Mouse (Mus musculus): ENCODE results near the gene Itgb3. TPM values are rescaled to one million over a fixed set of nuclear protein-coding genes. Genes with fewer than 3 reads are reported as not detected.

Itgb3 gene
- polyA plus RNA-seq, 1 experiment from 2014 or later: 1.5 TPM

DNA sequence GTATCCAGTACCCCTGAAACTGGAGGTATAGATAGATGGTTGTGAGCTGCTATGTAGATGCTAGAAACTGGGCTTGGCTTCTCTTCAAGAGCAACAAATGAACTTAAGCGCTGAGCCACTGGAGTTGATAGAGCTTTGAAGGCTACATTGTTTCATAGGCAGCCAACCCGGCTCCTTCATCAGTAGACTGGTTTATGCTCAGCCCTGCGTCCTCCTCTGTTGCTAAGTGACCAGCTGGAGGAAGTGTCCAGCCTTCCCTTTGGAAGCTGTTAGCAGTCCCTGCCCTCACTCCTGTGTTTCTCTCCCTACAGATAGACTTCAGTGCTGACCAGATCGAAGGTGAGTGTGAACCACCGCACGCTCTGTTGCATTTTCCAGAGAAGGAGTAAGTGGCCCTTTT is 27.7 kb upstream of the Itgb3 start:
- Histone ChIP-seq H3K36me3 (ENCODE audit: control insufficient read depth, insufficient read depth, low read length) (no peaks in the 10 kb centered on the region), H3K9ac (ENCODE audit: low read length) (no peak overlapping the region), H3K4me3 (ENCODE audit: low read depth, low read length) (no peak overlapping the region), H3K27me3 (ENCODE audit: control insufficient read depth, insufficient read depth, low read length) (no peaks in the 10 kb centered on the region), H3K9me3 (ENCODE audit: control insufficient read depth, low read length) (no peaks in the 10 kb centered on the region), H3K27ac (ENCODE audit: low read depth, low read length) (no peak overlapping the region), H3K4me2 (no peak overlapping the region), H3K4me1 (ENCODE audit: control insufficient read depth, insufficient read depth, low read length) (no peaks in the 10 kb centered on the region)
- 82% methylated on average over 6 of the region's 6 CpGs for WGBS
- no peak for DNase-seq (ENCODE audit: low spot score, missing footprints)
- ATAC-seq (ENCODE audit: low FRiP score): no peak

GRCm38 (mm10) chr11:104580606-104581005 is 27.2 kb upstream of the Itgb3 start:
- no peak for ATAC-seq (ENCODE audit: low FRiP score)
- no peaks in the 10 kb centered on the region for H3K27me3 ChIP-seq (ENCODE audit: control insufficient read depth, insufficient read depth, low read length)
- no peak overlapping the region for H3K27ac ChIP-seq (ENCODE audit: low read depth, low read length)
- WGBS: 94% methylated on average over 5 of the region's 5 CpGs
- no peak overlapping the region for H3K9ac ChIP-seq (ENCODE audit: low read length)
- H3K9me3 ChIP-seq (ENCODE audit: control insufficient read depth, low read length): no peaks in the 10 kb centered on the region
- no peaks in the 10 kb centered on the region for H3K4me1 ChIP-seq (ENCODE audit: control insufficient read depth, insufficient read depth, low read length)
- H3K4me2 ChIP-seq: no peak overlapping the region
- H3K36me3 ChIP-seq (ENCODE audit: control insufficient read depth, insufficient read depth, low read length): no peaks in the 10 kb centered on the region
- no peak overlapping the region for H3K4me3 ChIP-seq (ENCODE audit: low read depth, low read length)
- DNase-seq (ENCODE audit: low spot score, missing footprints): no peak

DNA sequence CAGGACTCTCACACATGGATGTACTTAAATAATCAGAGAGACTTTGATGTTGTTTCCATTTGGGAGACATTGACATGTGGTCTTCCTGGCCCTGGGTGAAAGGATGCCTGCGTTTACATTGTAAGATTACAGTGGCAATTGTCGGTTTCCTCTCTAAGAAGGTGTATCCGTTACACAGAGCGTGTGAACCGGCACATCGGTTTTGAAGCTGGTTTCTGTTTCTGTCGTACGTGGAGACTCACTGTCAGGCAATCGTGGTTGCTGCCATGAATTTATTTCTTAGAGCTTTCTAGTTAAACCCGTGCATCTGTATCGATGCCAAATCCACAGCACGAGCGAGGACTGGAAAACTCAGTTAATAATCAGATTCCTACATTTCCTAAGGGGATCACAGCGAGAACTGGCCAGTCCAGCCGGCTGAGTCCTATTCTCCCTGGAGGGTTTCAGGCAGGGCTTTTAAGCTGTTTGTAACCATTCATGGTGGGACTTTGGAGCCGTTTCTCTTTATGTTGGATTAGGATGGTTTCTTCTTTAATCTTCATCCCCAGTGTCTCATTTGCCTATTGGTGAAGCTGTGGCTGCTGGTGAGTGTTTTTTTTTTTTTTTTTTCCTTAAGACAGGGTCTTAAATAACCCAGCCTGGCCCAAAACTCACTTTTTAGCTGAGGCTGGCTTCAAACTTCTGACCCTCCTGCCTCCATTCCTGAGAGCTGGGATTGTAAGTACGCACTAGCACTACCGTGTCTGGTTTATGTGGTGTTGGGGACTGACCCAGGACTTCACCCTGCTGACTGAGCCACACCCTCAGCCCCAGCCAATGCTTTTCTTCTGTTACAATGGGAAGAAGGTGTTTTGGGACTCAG is 26.1 kb upstream of the Itgb3 start:
- ATAC-seq (ENCODE audit: low FRiP score) (no peak), DNase-seq (ENCODE audit: low spot score, missing footprints) (no peak)
- Histone ChIP-seq H3K4me3 (ENCODE audit: low read depth, low read length) (no peak overlapping the region), H3K36me3 (ENCODE audit: control insufficient read depth, insufficient read depth, low read length) (no peaks in the 10 kb centered on the region), H3K9me3 (ENCODE audit: control insufficient read depth, low read length) (no peaks in the 10 kb centered on the region), H3K4me1 (ENCODE audit: control insufficient read depth, insufficient read depth, low read length) (no peaks in the 10 kb centered on the region), H3K27me3 (ENCODE audit: control insufficient read depth, insufficient read depth, low read length) (no peaks in the 10 kb centered on the region), H3K4me2 (no peak overlapping the region), H3K27ac (ENCODE audit: low read depth, low read length) (no peak overlapping the region), H3K9ac (ENCODE audit: low read length) (no peak overlapping the region)
- WGBS: 72% methylated on average over 18 of the region's 18 CpGs

- Histone ChIP-seq H3K4me3 (ENCODE audit: low read depth, low read length) (no peak overlapping the region), H3K4me2 (no peak overlapping the region), H3K9ac (ENCODE audit: low read length) (no peak overlapping the region), H3K36me3 (ENCODE audit: control insufficient read depth, insufficient read depth, low read length) (no peaks in the 10 kb centered on the region), H3K9me3 (ENCODE audit: control insufficient read depth, low read length) (no peaks in the 10 kb centered on the region), H3K4me1 (ENCODE audit: control insufficient read depth, insufficient read depth, low read length) (no peaks in the 10 kb centered on the region), H3K27ac (ENCODE audit: low read depth, low read length) (no peak overlapping the region), H3K27me3 (ENCODE audit: control insufficient read depth, insufficient read depth, low read length) (no peaks in the 10 kb centered on the region)
- DNase-seq (ENCODE audit: low spot score, missing footprints): no peak
- WGBS: 91% methylated on average over 2 of the region's 2 CpGs
- no peak for ATAC-seq (ENCODE audit: low FRiP score)
These were observed 25.5 kb upstream of the Itgb3 start for GRCm38 (mm10) chr11:104582308-104582606.

DNA sequence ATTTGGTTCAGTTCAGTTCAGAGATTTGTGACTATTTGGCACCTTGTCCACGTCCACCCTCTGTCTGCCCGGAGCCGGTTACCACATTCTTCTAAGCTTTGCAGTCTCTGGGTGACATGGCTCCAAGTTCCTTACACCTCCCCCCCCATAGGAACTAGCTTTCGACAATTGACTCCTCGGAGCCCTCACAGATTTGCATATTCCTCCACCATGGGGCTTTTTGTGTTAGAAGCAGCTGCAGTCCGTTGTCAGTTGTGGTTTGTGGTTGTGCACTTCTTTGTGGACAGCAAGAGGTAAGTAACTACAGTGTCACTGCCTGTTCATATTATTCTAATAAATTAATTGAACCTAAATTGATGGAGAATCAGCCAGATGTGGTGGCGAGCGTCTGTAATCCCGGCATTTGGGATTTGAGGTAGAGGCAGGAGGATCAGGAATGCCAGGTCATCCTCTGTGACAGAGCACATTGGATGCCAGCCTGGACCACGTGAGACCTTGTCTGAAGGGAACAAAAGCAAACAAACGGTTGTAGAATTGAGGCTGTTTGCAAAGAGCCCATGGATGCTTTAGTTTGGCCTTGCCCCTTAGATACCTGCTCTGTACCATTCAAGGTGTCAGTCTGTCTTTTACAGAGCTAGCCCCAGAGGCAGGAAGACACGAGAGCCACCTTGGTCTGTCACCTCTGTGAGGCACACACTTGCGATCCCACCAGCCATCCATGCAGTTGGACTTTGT is 25.0 kb upstream of the Itgb3 start:
- no peak overlapping the region for H3K27ac ChIP-seq (ENCODE audit: low read depth, low read length)
- no peak overlapping the region for H3K4me3 ChIP-seq (ENCODE audit: low read depth, low read length)
- no peak for DNase-seq (ENCODE audit: low spot score, missing footprints)
- H3K9me3 ChIP-seq (ENCODE audit: control insufficient read depth, low read length): no peaks in the 10 kb centered on the region
- H3K36me3 ChIP-seq (ENCODE audit: control insufficient read depth, insufficient read depth, low read length): no peaks in the 10 kb centered on the region
- ATAC-seq (ENCODE audit: low FRiP score): no peak
- H3K9ac ChIP-seq (ENCODE audit: low read length): no peak overlapping the region
- no peaks in the 10 kb centered on the region for H3K27me3 ChIP-seq (ENCODE audit: control insufficient read depth, insufficient read depth, low read length)
- WGBS: 60% methylated on average over 13 of the region's 13 CpGs
- H3K4me1 ChIP-seq (ENCODE audit: control insufficient read depth, insufficient read depth, low read length): no peaks in the 10 kb centered on the region
- H3K4me2 ChIP-seq: no peak overlapping the region

DNA sequence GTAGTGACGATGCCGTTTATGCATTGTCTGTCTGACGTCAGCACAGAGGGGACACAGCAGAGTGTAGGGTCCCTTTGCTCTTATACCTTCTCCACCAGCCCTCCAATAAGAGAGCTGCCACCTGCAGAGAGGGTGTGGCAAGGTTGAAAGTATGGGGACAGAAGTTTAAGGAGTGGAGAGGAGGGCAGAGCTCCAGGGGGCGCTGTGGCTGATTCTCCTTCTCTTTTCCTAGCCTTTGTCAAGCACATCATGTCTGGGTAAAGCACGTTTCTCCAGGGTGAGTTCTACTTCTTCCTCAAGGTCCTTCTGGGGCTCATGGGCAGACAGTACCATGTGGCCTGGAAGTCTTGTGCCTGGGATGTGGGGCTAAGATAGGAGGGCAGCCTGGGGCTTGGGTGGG is 22.3 kb upstream of the Itgb3 start:
- 79% methylated on average over 5 of the region's 5 CpGs for WGBS
- Histone ChIP-seq H3K27me3 (ENCODE audit: control insufficient read depth, insufficient read depth, low read length) (no peaks in the 10 kb centered on the region), H3K36me3 (ENCODE audit: control insufficient read depth, insufficient read depth, low read length) (no peaks in the 10 kb centered on the region), H3K4me1 (ENCODE audit: control insufficient read depth, insufficient read depth, low read length) (no peaks in the 10 kb centered on the region), H3K4me3 (ENCODE audit: low read depth, low read length) (no peak overlapping the region), H3K9ac (ENCODE audit: low read length) (no peak overlapping the region), H3K9me3 (ENCODE audit: control insufficient read depth, low read length) (no peaks in the 10 kb centered on the region), H3K27ac (ENCODE audit: low read depth, low read length) (no peak overlapping the region), H3K4me2 (no peak overlapping the region)
- DNase-seq (ENCODE audit: low spot score, missing footprints) (no peak), ATAC-seq (ENCODE audit: low FRiP score) (no peak)

GRCm38 (mm10) chr11:104587904-104588303 is 19.9 kb upstream of the Itgb3 start:
- no peaks in the 10 kb centered on the region for H3K27me3 ChIP-seq (ENCODE audit: control insufficient read depth, insufficient read depth, low read length)
- H3K27ac ChIP-seq (ENCODE audit: low read depth, low read length): no peak overlapping the region
- WGBS: 94% methylated on average over 9 of the region's 9 CpGs
- H3K4me1 ChIP-seq (ENCODE audit: control insufficient read depth, insufficient read depth, low read length): no peaks in the 10 kb centered on the region
- DNase-seq (ENCODE audit: low spot score, missing footprints) (no peak), ATAC-seq (ENCODE audit: low FRiP score) (no peak)
- no peaks in the 10 kb centered on the region for H3K36me3 ChIP-seq (ENCODE audit: control insufficient read depth, insufficient read depth, low read length)
- no peaks in the 10 kb centered on the region for H3K9me3 ChIP-seq (ENCODE audit: control insufficient read depth, low read length)
- H3K9ac ChIP-seq (ENCODE audit: low read length): no peak overlapping the region
- no peak overlapping the region for H3K4me3 ChIP-seq (ENCODE audit: low read depth, low read length)
- H3K4me2 ChIP-seq: no peak overlapping the region

DNA sequence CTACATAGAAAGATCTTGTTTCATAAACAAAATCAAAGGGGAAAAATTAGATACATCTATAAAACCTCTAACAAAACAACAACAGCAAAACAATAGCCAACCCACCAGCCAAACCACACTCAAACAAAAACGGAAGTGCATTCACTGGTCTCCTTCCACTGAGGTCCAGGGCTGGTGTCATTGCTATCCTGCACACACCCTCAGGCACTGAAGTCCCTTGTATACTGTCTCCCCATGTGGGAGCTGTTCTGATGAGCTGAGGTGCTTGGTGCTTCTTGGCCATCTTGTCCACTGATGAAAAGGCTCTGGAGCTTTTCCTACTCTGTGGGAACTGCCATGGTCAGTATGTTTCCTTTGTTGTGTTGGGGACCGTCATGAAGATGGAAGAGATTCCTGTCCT is 19.3 kb upstream of the Itgb3 start:
- Histone ChIP-seq H3K36me3 (ENCODE audit: control insufficient read depth, insufficient read depth, low read length) (no peaks in the 10 kb centered on the region), H3K4me2 (no peak overlapping the region), H3K27me3 (ENCODE audit: control insufficient read depth, insufficient read depth, low read length) (no peaks in the 10 kb centered on the region), H3K9ac (ENCODE audit: low read length) (no peak overlapping the region), H3K4me1 (ENCODE audit: control insufficient read depth, insufficient read depth, low read length) (no peaks in the 10 kb centered on the region), H3K4me3 (ENCODE audit: low read depth, low read length) (no peak overlapping the region), H3K9me3 (ENCODE audit: control insufficient read depth, low read length) (no peaks in the 10 kb centered on the region), H3K27ac (ENCODE audit: low read depth, low read length) (no peak overlapping the region)
- WGBS: 96% methylated on average over 2 of the region's 2 CpGs
- DNase-seq (ENCODE audit: low spot score, missing footprints) (no peak), ATAC-seq (ENCODE audit: low FRiP score) (no peak)

- Histone ChIP-seq H3K4me3 (ENCODE audit: low read depth, low read length) (no peak overlapping the region), H3K27ac (ENCODE audit: low read depth, low read length) (no peak overlapping the region), H3K4me1 (ENCODE audit: control insufficient read depth, insufficient read depth, low read length) (no peaks in the 10 kb centered on the region), H3K4me2 (no peak overlapping the region), H3K9ac (ENCODE audit: low read length) (no peak overlapping the region), H3K27me3 (ENCODE audit: control insufficient read depth, insufficient read depth, low read length) (no peaks in the 10 kb centered on the region), H3K36me3 (ENCODE audit: control insufficient read depth, insufficient read depth, low read length) (no peaks in the 10 kb centered on the region), H3K9me3 (ENCODE audit: control insufficient read depth, low read length) (no peaks in the 10 kb centered on the region)
- ATAC-seq (ENCODE audit: low FRiP score): no peak
- WGBS: 91% methylated on average over 1 of the region's 1 CpGs
- DNase-seq (ENCODE audit: low spot score, missing footprints): no peak
These were observed 18.2 kb upstream of the Itgb3 start for GRCm38 (mm10) chr11:104589570-104589969.

Data from midbrain, embryonic 11.5 days (tissue).